Mouse (Mus musculus): ENCODE measurements around the gene Gm6217. TPM values are rescaled to one million over a fixed set of nuclear protein-coding genes. Genes with fewer than 3 reads are reported as not detected.
"Not testable (repeated sequence)": the region's sequence is repeated elsewhere in the genome, so short reads cannot be mapped to it uniquely, and the experiment has no call there.

Gm6217 gene
- not detected in 2 replicates for polyA plus RNA-seq (2012; rRNA removed)

GRCm38 (mm10) chr1:82931326-82931725 is at the start of gene Gm6217:
TSS of gene Gm6217 (minus strand) at chr1:82931399.
- H3K4me3 ChIP-seq (replicated peaks; ENCODE audit: extremely low read depth, low read depth, low read length); DNase-seq; H3K4me1 ChIP-seq (ENCODE audit: control insufficient read depth, insufficient read depth, low read length): not testable (repeated sequence)
- WGBS = no CpG with 5 or more reads among the region's 6 CpGs

- DNase-seq = no peak
- TF ChIP-seq CTCF (IDR thresholded peaks at IDR 0.05; ENCODE audit: insufficient read depth, low read length) (no peak), POLR2A (IDR thresholded peaks at IDR 0.05; ENCODE audit: borderline replicate concordance, extremely low read depth, low read depth, low read length) (no peak)
- peaks cover 15% of the 10 kb centered on the region for H3K4me1 ChIP-seq (ENCODE audit: control insufficient read depth, insufficient read depth, low read length)
- H3K4me3 ChIP-seq (replicated peaks; ENCODE audit: extremely low read depth, low read depth, low read length) = no peak overlapping the region
Measured at GRCm38 (mm10) chr1:82977840-82978239, 46.6 kb upstream of the Gm6217 start.

GRCm38 (mm10) chr1:82975750-82976149 is 44.6 kb upstream of the Gm6217 start:
- H3K4me3 ChIP-seq (replicated peaks; ENCODE audit: extremely low read depth, low read depth, low read length) = no peak overlapping the region
- no peak for DNase-seq
- H3K4me1 ChIP-seq (ENCODE audit: control insufficient read depth, insufficient read depth, low read length) = peaks cover 20% of the 10 kb centered on the region
- TF ChIP-seq CTCF (IDR thresholded peaks at IDR 0.05; ENCODE audit: insufficient read depth, low read length) (no peak), POLR2A (IDR thresholded peaks at IDR 0.05; ENCODE audit: borderline replicate concordance, extremely low read depth, low read depth, low read length) (no peak)
- WGBS = 43% methylated on average over 5 of the region's 5 CpGs

GRCm38 (mm10) chr1:82974342-82974741 is 43.1 kb upstream of the Gm6217 start:
- TF ChIP-seq POLR2A (IDR thresholded peaks at IDR 0.05; ENCODE audit: borderline replicate concordance, extremely low read depth, low read depth, low read length) (no peak), CTCF (IDR thresholded peaks at IDR 0.05; ENCODE audit: insufficient read depth, low read length) (no peak)
- Histone ChIP-seq H3K4me1 (ENCODE audit: control insufficient read depth, insufficient read depth, low read length) (peaks cover 20% of the 10 kb centered on the region), H3K4me3 (replicated peaks; ENCODE audit: extremely low read depth, low read depth, low read length) (no peak overlapping the region)
- 42% methylated on average over 9 of the region's 9 CpGs for WGBS
- no peak for DNase-seq

GRCm38 (mm10) chr1:82973901-82974300 is 42.7 kb upstream of the Gm6217 start:
- 27% methylated on average over 6 of the region's 6 CpGs for WGBS
- no peak for DNase-seq
- Histone ChIP-seq H3K4me1 (ENCODE audit: control insufficient read depth, insufficient read depth, low read length) (peaks cover 20% of the 10 kb centered on the region), H3K4me3 (replicated peaks; ENCODE audit: extremely low read depth, low read depth, low read length) (no peak overlapping the region)
- TF ChIP-seq CTCF (IDR thresholded peaks at IDR 0.05; ENCODE audit: insufficient read depth, low read length) (no peak), POLR2A (IDR thresholded peaks at IDR 0.05; ENCODE audit: borderline replicate concordance, extremely low read depth, low read depth, low read length) (no peak)

- peaks cover 20% of the 10 kb centered on the region for H3K4me1 ChIP-seq (ENCODE audit: control insufficient read depth, insufficient read depth, low read length)
- 64% methylated on average over 1 of the region's 1 CpGs for WGBS
- no peak for DNase-seq
- H3K4me3 ChIP-seq (replicated peaks; ENCODE audit: extremely low read depth, low read depth, low read length) = no peak overlapping the region
- no peak for TF ChIP-seq POLR2A (IDR thresholded peaks at IDR 0.05; ENCODE audit: borderline replicate concordance, extremely low read depth, low read depth, low read length)
- no peak for TF ChIP-seq CTCF (IDR thresholded peaks at IDR 0.05; ENCODE audit: insufficient read depth, low read length)
Measured at GRCm38 (mm10) chr1:82973244-82973643, 42.0 kb upstream of the Gm6217 start.

- WGBS = 17% methylated on average over 4 of the region's 4 CpGs
- DNase-seq = no peak
- Histone ChIP-seq H3K4me3 (replicated peaks; ENCODE audit: extremely low read depth, low read depth, low read length) (no peak overlapping the region), H3K4me1 (ENCODE audit: control insufficient read depth, insufficient read depth, low read length) (peaks cover 20% of the 10 kb centered on the region)
- TF ChIP-seq CTCF (IDR thresholded peaks at IDR 0.05; ENCODE audit: insufficient read depth, low read length) = no peak
- no peak for TF ChIP-seq POLR2A (IDR thresholded peaks at IDR 0.05; ENCODE audit: borderline replicate concordance, extremely low read depth, low read depth, low read length)
Measured at GRCm38 (mm10) chr1:82972046-82972445, 40.8 kb upstream of the Gm6217 start.

GRCm38 (mm10) chr1:82966413-82966812 is 35.2 kb upstream of the Gm6217 start:
- Histone ChIP-seq H3K4me3 (replicated peaks; ENCODE audit: extremely low read depth, low read depth, low read length) (no peak overlapping the region), H3K4me1 (ENCODE audit: control insufficient read depth, insufficient read depth, low read length) (no peaks in the 10 kb centered on the region)
- DNase-seq = no peak
- 75% methylated on average over 3 of the region's 3 CpGs for WGBS
- no peak for TF ChIP-seq CTCF (IDR thresholded peaks at IDR 0.05; ENCODE audit: insufficient read depth, low read length)
- TF ChIP-seq POLR2A (IDR thresholded peaks at IDR 0.05; ENCODE audit: borderline replicate concordance, extremely low read depth, low read depth, low read length) = no peak

- WGBS = 77% methylated on average over 8 of the region's 11 CpGs
- DNase-seq = no peak
- TF ChIP-seq CTCF (IDR thresholded peaks at IDR 0.05; ENCODE audit: insufficient read depth, low read length) = no peak
- TF ChIP-seq POLR2A (IDR thresholded peaks at IDR 0.05; ENCODE audit: borderline replicate concordance, extremely low read depth, low read depth, low read length) = no peak
- Histone ChIP-seq H3K4me3 (replicated peaks; ENCODE audit: extremely low read depth, low read depth, low read length) (no peak within 1 kb of the TSS), H3K4me1 (ENCODE audit: control insufficient read depth, insufficient read depth, low read length) (no peaks in the 10 kb centered on the region)
Measured at GRCm38 (mm10) chr1:82959870-82960385, 28.7 kb upstream of the Gm6217 start, which contains the start of gene Gm47955. TSS of gene Gm47955 (plus strand) at chr1:82960286.

- H3K4me3 ChIP-seq (replicated peaks; ENCODE audit: extremely low read depth, low read depth, low read length); DNase-seq; H3K4me1 ChIP-seq (ENCODE audit: control insufficient read depth, insufficient read depth, low read length): not testable (repeated sequence)
Measured at GRCm38 (mm10) chr1:82955913-82956312, 24.7 kb upstream of the Gm6217 start, which contains the start of gene Gm7544. TSS of gene Gm7544 (minus strand) at chr1:82956013.

- no peaks in the 10 kb centered on the region for H3K4me1 ChIP-seq (ENCODE audit: control insufficient read depth, insufficient read depth, low read length)
- 92% methylated on average over 2 of the region's 2 CpGs for WGBS
- TF ChIP-seq CTCF (IDR thresholded peaks at IDR 0.05; ENCODE audit: insufficient read depth, low read length) (no peak), POLR2A (IDR thresholded peaks at IDR 0.05; ENCODE audit: borderline replicate concordance, extremely low read depth, low read depth, low read length) (no peak)
- no peak overlapping the region for H3K4me3 ChIP-seq (replicated peaks; ENCODE audit: extremely low read depth, low read depth, low read length)
- DNase-seq = no peak
Measured at GRCm38 (mm10) chr1:82948601-82949000, 17.4 kb upstream of the Gm6217 start.

GRCm38 (mm10) chr1:82946029-82946428 is 14.8 kb upstream of the Gm6217 start:
- not testable (repeated sequence) for DNase-seq; H3K4me3 ChIP-seq (replicated peaks; ENCODE audit: extremely low read depth, low read depth, low read length); H3K4me1 ChIP-seq (ENCODE audit: control insufficient read depth, insufficient read depth, low read length)
- 90% methylated on average over 2 of the region's 2 CpGs for WGBS

- no CpG with 5 or more reads among the region's 6 CpGs for WGBS
Measured at GRCm38 (mm10) chr1:82943295-82943694, 12.1 kb upstream of the Gm6217 start, which contains the start of gene A030003K21Rik. TSS of gene A030003K21Rik (minus strand) at chr1:82943388.

GRCm38 (mm10) chr1:82942505-82942904 is 11.3 kb upstream of the Gm6217 start:
- not testable (repeated sequence) for H3K4me1 ChIP-seq (ENCODE audit: control insufficient read depth, insufficient read depth, low read length); DNase-seq; H3K4me3 ChIP-seq (replicated peaks; ENCODE audit: extremely low read depth, low read depth, low read length)
- 53% methylated on average over 2 of the region's 2 CpGs for WGBS

More at GRCm38 (mm10) chr1:82943295-82943694, 12.1 kb upstream of the Gm6217 start, which contains the start of gene A030003K21Rik:
- H3K4me1 ChIP-seq (ENCODE audit: control insufficient read depth, insufficient read depth, low read length); H3K4me3 ChIP-seq (replicated peaks; ENCODE audit: extremely low read depth, low read depth, low read length); DNase-seq: not testable (repeated sequence)

Data from lung, adult 2 months (tissue).